Mouse (Mus musculus): Measurements from ENCODE around the gene Intu.

GRCm38 (mm10) chr3:40738381-40738912, 207.4 kb downstream of the Intu start:
- TF ChIP-seq POLR2A (IDR thresholded peaks at IDR 0.05; ENCODE audit: borderline replicate concordance, extremely low read depth, insufficient read depth, insufficient read length, poor library complexity, severe bottlenecking) (no peak), CTCF (IDR thresholded peaks at IDR 0.05; ENCODE audit: borderline replicate concordance, extremely low read depth, insufficient read depth, insufficient read length) (no peak)

Measured in brain, embryonic 14.5 days (tissue).